Mouse (Mus musculus) CH12.LX (cell line): ENCODE measurements around the gene Snrnp48. TPM values are rescaled to one million over a fixed set of nuclear protein-coding genes. Genes with fewer than 3 reads are reported as not detected.

Experiments used
- DNase-seq: peaks from one replicate; pipeline ENCODE4 v3.0.0-alpha.2; 2013; ENCODE audit errors: extremely low read depth
- H3K27ac ChIP-seq: 2 replicates; pipeline ENCODE4 v1.5.1; 2012; ENCODE audit warnings: low read depth, mild to moderate bottlenecking, control low read depth, moderate library complexity; ENCODE audit not compliant: insufficient read depth
- H3K27me3 ChIP-seq: replicated peaks from 2 replicates; pipeline ENCODE3; 2012; ENCODE audit warnings: inconsistent platforms
- H3K36me3 ChIP-seq, 2 experiments: replicated peaks in 1 of 2; 2 replicates each; pipeline versions ENCODE3 to v1.6.1; 2012; ENCODE audit warnings: inconsistent platforms in 1 of 2, low read length in 1 of 2, mild to moderate bottlenecking in 1 of 2, mixed read lengths in 1 of 2, moderate library complexity in 1 of 2; ENCODE audit not compliant: control insufficient read depth in 1 of 2, insufficient read depth in 1 of 2
- H3K4me1 ChIP-seq, 2 experiments: 2 replicates each; pipeline ENCODE4 v1.6.1; 2012; ENCODE audit warnings: inconsistent platforms in 1 of 2, moderate library complexity in 1 of 2; ENCODE audit not compliant: insufficient read depth in 2 of 2, control insufficient read depth in 1 of 2
- H3K4me2 ChIP-seq: 2 replicates; pipeline ENCODE4 v1.6.1; 2012; ENCODE audit warnings: low read depth, mild to moderate bottlenecking, control low read depth; ENCODE audit not compliant: poor library complexity, insufficient read depth, severe bottlenecking
- H3K4me3 ChIP-seq, 3 experiments: fragments of 150-350 bp in 1 of 3; sonication (generic) in 1 of 3; replicated peaks in 1 of 3; 2 replicates each; pipeline versions ENCODE3 to v1.5.1; 2011 to 2012; ENCODE audit warnings: low read depth in 2 of 3, low read length in 2 of 3, mild to moderate bottlenecking in 2 of 3, moderate library complexity in 2 of 3, control low read depth in 1 of 3, improper control_type of control experiment in 1 of 3, inconsistent platforms in 1 of 3, mixed read lengths in 1 of 3; ENCODE audit not compliant: poor library complexity in 1 of 3
- H3K79me2 ChIP-seq: replicated peaks from 2 replicates; pipeline ENCODE4 v1.6.1; 2012; ENCODE audit warnings: mild to moderate bottlenecking, moderate library complexity; ENCODE audit not compliant: control insufficient read depth, poor library complexity, insufficient read depth, severe bottlenecking; ENCODE audit errors: extremely low read depth
- H3K9ac ChIP-seq: 2 replicates; pipeline ENCODE4 v1.6.1; 2012; ENCODE audit warnings: low read depth, mild to moderate bottlenecking, control low read depth, moderate library complexity; ENCODE audit not compliant: insufficient read depth
- H3K9me3 ChIP-seq: replicated peaks from 2 replicates; pipeline ENCODE3; 2012; ENCODE audit warnings: low read length, inconsistent platforms, mixed read lengths
- BHLHE40 ChIP-seq: IDR thresholded peaks from 2 replicates; pipeline ENCODE4 v1.6.1; 2011; ENCODE audit warnings: mild to moderate bottlenecking, low read depth, low read length, improper control_type of control experiment
- CHD1 ChIP-seq: IDR thresholded peaks from 2 replicates; pipeline ENCODE4 v1.6.1; 2012; ENCODE audit warnings: low read depth, low read length, improper control_type of control experiment, inconsistent platforms
- CHD2 ChIP-seq: IDR thresholded peaks from 2 replicates; pipeline ENCODE4 v1.6.1; 2011; ENCODE audit warnings: low read length, improper control_type of control experiment
- CTCF ChIP-seq, 2 experiments: IDR thresholded peaks in 1 of 2; conservative IDR thresholded peaks in 1 of 2; 2 replicates each; pipeline ENCODE4 v1.5.1; 2011 to 2012; ENCODE audit warnings: low read depth in 2 of 2, low read length in 2 of 2, improper control_type of control experiment in 1 of 2, inconsistent platforms in 1 of 2, mild to moderate bottlenecking in 1 of 2, moderate library complexity in 1 of 2
- ELF1 ChIP-seq: IDR thresholded peaks from 2 replicates; pipeline ENCODE4 v1.6.1; 2014; ENCODE audit warnings: low read depth, mild to moderate bottlenecking, inconsistent platforms, low read length, improper control_type of control experiment
- EP300 ChIP-seq: IDR thresholded peaks from 2 replicates; pipeline ENCODE4 v1.6.1; 2011; ENCODE audit warnings: low read length, improper control_type of control experiment
- ETS1 ChIP-seq: conservative IDR thresholded peaks from 2 replicates; pipeline ENCODE4 v1.6.1; 2012; ENCODE audit warnings: low read depth, mild to moderate bottlenecking, inconsistent platforms, low read length, improper control_type of control experiment, moderate library complexity
- GABPA ChIP-seq: IDR thresholded peaks from 2 replicates; pipeline ENCODE4 v1.6.1; 2012; ENCODE audit warnings: low read depth, low read length, improper control_type of control experiment, inconsistent platforms; ENCODE audit not compliant: insufficient replicate concordance
- HCFC1 ChIP-seq: IDR thresholded peaks from 2 replicates; pipeline ENCODE4 v1.6.1; 2012; ENCODE audit warnings: low read depth, mild to moderate bottlenecking, inconsistent platforms, low read length, improper control_type of control experiment
- IRF4 ChIP-seq: IDR thresholded peaks from 2 replicates; pipeline ENCODE4 v1.6.1; 2014; ENCODE audit warnings: low read depth, mild to moderate bottlenecking, inconsistent platforms, low read length, improper control_type of control experiment
- JUN ChIP-seq: IDR thresholded peaks from 2 replicates; pipeline ENCODE4 v1.6.1; 2011; ENCODE audit warnings: low read depth, mild to moderate bottlenecking, low read length, improper control_type of control experiment, moderate library complexity; ENCODE audit not compliant: insufficient read depth
- JUND ChIP-seq: conservative IDR thresholded peaks from 2 replicates; pipeline ENCODE4 v1.6.1; 2011; ENCODE audit warnings: low read depth, low read length, improper control_type of control experiment
- KAT2A ChIP-seq: IDR thresholded peaks from 2 replicates; pipeline ENCODE4 v1.6.1; 2012; ENCODE audit warnings: low read length, improper control_type of control experiment, inconsistent platforms; ENCODE audit not compliant: insufficient replicate concordance
- MAFK ChIP-seq: IDR thresholded peaks from 2 replicates; pipeline ENCODE4 v1.6.1; 2011; ENCODE audit warnings: low read length, improper control_type of control experiment; ENCODE audit not compliant: insufficient replicate concordance
- MAX ChIP-seq: IDR thresholded peaks from 2 replicates; pipeline ENCODE4 v1.6.1; 2011; ENCODE audit warnings: low read length, improper control_type of control experiment
- MAZ ChIP-seq: IDR thresholded peaks from 2 replicates; pipeline ENCODE4 v1.6.1; 2012; ENCODE audit warnings: low read depth, mild to moderate bottlenecking, inconsistent platforms, low read length, improper control_type of control experiment, moderate library complexity
- MEF2A ChIP-seq: IDR thresholded peaks from 2 replicates; pipeline ENCODE4 v1.6.1; 2014; ENCODE audit warnings: low read depth, mild to moderate bottlenecking, inconsistent platforms, low read length, improper control_type of control experiment, borderline replicate concordance
- MXI1 ChIP-seq: IDR thresholded peaks from 2 replicates; pipeline ENCODE4 v1.6.1; 2011; ENCODE audit warnings: mild to moderate bottlenecking, low read depth, low read length, improper control_type of control experiment
- MYC ChIP-seq: IDR thresholded peaks from 2 replicates; pipeline ENCODE4 v1.6.1; 2011; ENCODE audit warnings: low read depth, mild to moderate bottlenecking, improper control_type of control experiment, low read length
- NELFE ChIP-seq: IDR thresholded peaks from 2 replicates; pipeline ENCODE4 v1.6.1; 2011; ENCODE audit warnings: low read depth, low read length, improper control_type of control experiment
- NRF1 ChIP-seq: IDR thresholded peaks from 2 replicates; pipeline ENCODE4 v1.6.1; 2014; ENCODE audit warnings: low read depth, mild to moderate bottlenecking, inconsistent platforms, low read length, improper control_type of control experiment, moderate library complexity
- PAX5 ChIP-seq: IDR thresholded peaks from 2 replicates; pipeline ENCODE4 v1.6.1; 2012; ENCODE audit warnings: low read length, inconsistent platforms, mixed read lengths
- POLR2A ChIP-seq: IDR thresholded peaks from 2 replicates; pipeline ENCODE4 v1.6.1; 2011; ENCODE audit warnings: low read depth, mild to moderate bottlenecking, improper control_type of control experiment, low read length
- POLR2AphosphoS2 ChIP-seq: IDR thresholded peaks from 2 replicates; pipeline ENCODE4 v1.6.1; 2011; ENCODE audit warnings: low read depth, low read length, improper control_type of control experiment
- RAD21 ChIP-seq: IDR thresholded peaks from 2 replicates; pipeline ENCODE4 v1.6.1; 2011; ENCODE audit warnings: low read depth, mild to moderate bottlenecking, low read length, improper control_type of control experiment, moderate library complexity
- RCOR1 ChIP-seq: conservative IDR thresholded peaks from 2 replicates; pipeline ENCODE4 v1.6.1; 2012; ENCODE audit warnings: low read depth, mild to moderate bottlenecking, inconsistent platforms, low read length, improper control_type of control experiment
- SIN3A ChIP-seq: IDR thresholded peaks from 2 replicates; pipeline ENCODE4 v1.6.1; 2012; ENCODE audit warnings: low read length, improper control_type of control experiment, inconsistent platforms
- SMC3 ChIP-seq: IDR thresholded peaks from 2 replicates; pipeline ENCODE4 v1.6.1; 2011; ENCODE audit warnings: low read depth, low read length, improper control_type of control experiment
- TBP ChIP-seq: conservative IDR thresholded peaks from 2 replicates; pipeline ENCODE4 v1.6.1; 2011; ENCODE audit warnings: low read depth, low read length, improper control_type of control experiment
- TCF12 ChIP-seq: IDR thresholded peaks from 2 replicates; pipeline ENCODE4 v1.6.1; 2014; ENCODE audit warnings: low read depth, mild to moderate bottlenecking, inconsistent platforms, low read length, improper control_type of control experiment
- UBTF ChIP-seq: IDR thresholded peaks from 2 replicates; pipeline ENCODE4 v1.6.1; 2012; ENCODE audit warnings: low read depth, mild to moderate bottlenecking, inconsistent platforms, low read length, improper control_type of control experiment, moderate library complexity
- USF1 ChIP-seq: IDR thresholded peaks from 2 replicates; pipeline ENCODE4 v1.6.1; 2014; ENCODE audit warnings: low read depth, mild to moderate bottlenecking, inconsistent platforms, low read length, improper control_type of control experiment
- USF2 ChIP-seq: conservative IDR thresholded peaks from 2 replicates; pipeline ENCODE4 v1.6.1; 2011; ENCODE audit warnings: low read depth, low read length, improper control_type of control experiment
- ZC3H11A ChIP-seq: IDR thresholded peaks from 2 replicates; pipeline ENCODE4 v1.6.1; 2012; ENCODE audit warnings: low read depth, mild to moderate bottlenecking, inconsistent platforms, low read length, improper control_type of control experiment
- dilution Hi-C: fragments of 300-500 bp; cut with MboI; formaldehyde crosslinking; loops from 2 replicates; pipeline ENCODE4 v1.14.3; 2020; ENCODE audit warnings: low sequenced_read_pairs; ENCODE audit not compliant: extremely low pct_unique_long_range_greater_than_20kb, extremely low pct_ligation_motif_present
- in situ Hi-C: fragments of 300-500 bp; cut with MboI; formaldehyde crosslinking; loops from 3 replicates; pipeline ENCODE4 v1.14.3; 2019; ENCODE audit warnings: low sequenced_read_pairs, low pct_ligation_motif_present, low pct_unique_long_range_greater_than_20kb, mixed read lengths
- polyA plus RNA-seq: library from polyadenylated mRNA; unstranded; fragments of >175 nt; gene quantifications from 2 replicates; pipeline ENCODE4 v1.2.1, GENCODE M21; 2012; ENCODE audit warnings: low read depth; ENCODE audit not compliant: insufficient read length
- total RNA-seq, 2 experiments: library from RNA; depleted of rRNA; stranded (reverse); fragments of 300-350 nt in 1 of 2; fragments of >200 nt in 1 of 2; gene quantifications; 2 replicates each; pipeline ENCODE4 v1.2.3; 2012 to 2014

Gene Snrnp48
- total and polyA plus RNA-seq, 3 experiments: 42.4 to 103 (median 52.8) TPM

DNA sequence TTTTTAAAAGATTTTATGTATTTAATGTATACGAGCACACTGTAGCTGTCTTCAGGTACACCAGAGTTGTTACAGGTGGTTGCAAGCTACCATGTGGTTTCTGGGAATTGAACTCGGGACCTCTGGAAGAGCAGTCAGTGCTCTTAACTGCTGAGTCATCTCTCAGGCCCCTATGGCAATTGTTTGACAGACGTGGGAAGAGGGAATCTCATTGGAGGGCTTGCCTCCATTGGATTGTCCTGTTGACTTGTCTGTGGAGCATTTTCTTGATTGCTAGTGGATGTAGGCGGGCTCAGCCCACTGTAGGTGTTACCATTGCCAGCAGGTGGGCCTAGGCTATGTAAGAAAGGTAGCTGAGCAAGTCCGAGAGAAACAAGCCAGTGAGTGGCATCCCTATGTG is 29.9 kb downstream of the Snrnp48 start:
- in situ Hi-C loops: no loop called here
- no peak for TF ChIP-seq JUND
- TF ChIP-seq NELFE: no peak
- TF ChIP-seq MYC: no peak
- TF ChIP-seq BHLHE40: no peak
- no peak for TF ChIP-seq USF1
- TF ChIP-seq POLR2AphosphoS2: no peak
- no peak for TF ChIP-seq TCF12
- TF ChIP-seq USF2: no peak
- TF ChIP-seq ETS1: no peak
- TF ChIP-seq RCOR1: no peak
- no peak for TF ChIP-seq SMC3
- TF ChIP-seq CHD2: no peak
- no peak for TF ChIP-seq MEF2A
- no peak for TF ChIP-seq ELF1
- no peak for TF ChIP-seq HCFC1

DNA sequence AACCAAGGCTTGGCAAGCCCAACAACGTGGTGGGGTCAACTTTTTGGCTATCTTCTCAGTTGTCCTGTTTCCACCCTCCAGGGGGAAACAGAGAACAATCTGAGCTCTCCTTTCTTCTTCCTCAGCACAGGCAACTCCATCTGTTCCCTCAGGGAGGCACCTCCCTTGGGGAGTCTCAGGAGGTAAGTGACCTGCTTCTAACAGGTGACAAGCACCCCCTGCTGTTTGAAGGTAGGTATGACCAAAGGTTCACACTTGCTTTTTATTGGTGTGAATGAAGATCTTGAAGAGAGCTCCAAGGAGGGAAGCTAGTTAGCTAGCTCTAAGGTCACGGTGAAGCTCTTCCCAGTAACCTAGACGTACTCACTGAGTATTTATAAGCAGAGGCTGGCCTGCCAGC is 30.6 kb downstream of the Snrnp48 start:
- no peak overlapping the region for H3K9ac ChIP-seq
- H3K27ac ChIP-seq: no peak overlapping the region
- in situ Hi-C loops: no loop called here
- peaks cover 0 to 9% of the 10 kb centered on the region in 2 experiments; a peak in 2 of 4 replicates for H3K4me1 ChIP-seq
- no peak overlapping the region for H3K4me2 ChIP-seq
- no peaks in the 10 kb centered on the region for H3K27me3 ChIP-seq
- H3K36me3 ChIP-seq: peaks cover 0 to 8% of the 10 kb centered on the region in 2 experiments
- peaks cover 2% of the 10 kb centered on the region for H3K9me3 ChIP-seq
- DNase-seq: peak; percentile 59
- no peaks in the 10 kb centered on the region for H3K79me2 ChIP-seq
- TF ChIP-seq IRF4 (peak; percentile 9; the same call in 1 of the 2 replicates), MAFK (no peak), GABPA (no peak), BHLHE40 (no peak), UBTF (no peak), MAX (no peak), RCOR1 (no peak), ZC3H11A (peak; percentile 22; the same call in 1 of the 2 replicates), NRF1 (no peak), EP300 (no peak), SIN3A (no peak), CHD2 (no peak), TBP (no peak), MEF2A (no peak), PAX5 (no peak), CHD1 (no peak), SMC3 (peak; percentile 83), CTCF (conservative IDR thresholded peaks at IDR 0.05 in 1 of 2, IDR thresholded peaks at IDR 0.05 in 1 of 2; ENCODE audit: low read depth in 2 of 2, low read length in 2 of 2) (peak; percentile 40 to 80; a peak in 3 of 4 replicates), ETS1 (no peak), JUN (no peak), MAZ (no peak), NELFE (no peak), USF2 (no peak), KAT2A (no peak), POLR2A (no peak), RAD21 (peak; percentile 75), MYC (no peak), MXI1 (no peak)
- no peak overlapping the region for H3K4me3 ChIP-seq
- dilution Hi-C loops: no loop called here

More for the DNA sequence above, 29.9 kb downstream of the Snrnp48 start:
- Histone ChIP-seq H3K79me2 (no peaks in the 10 kb centered on the region), H3K27ac (no peak overlapping the region), H3K9ac (no peak overlapping the region), H3K4me1 (peaks cover 0 to 11% of the 10 kb centered on the region in 2 experiments; a peak in 2 of 4 replicates), H3K36me3 (peaks cover 0 to 11% of the 10 kb centered on the region in 2 experiments), H3K4me3 (no peak overlapping the region), H3K9me3 (peaks cover 2% of the 10 kb centered on the region), H3K27me3 (no peaks in the 10 kb centered on the region), H3K4me2 (no peak overlapping the region)
- dilution Hi-C loops: no loop called here
- no peak for DNase-seq
